Mouse (Mus musculus): Measurements from ENCODE around the gene Smg6. TPM values are rescaled to one million over a fixed set of nuclear protein-coding genes. Genes with fewer than 3 reads are reported as not detected.

Gene Smg6
- polyA plus RNA-seq, 1 experiment from 2014 or later: 10.6 TPM

DNA sequence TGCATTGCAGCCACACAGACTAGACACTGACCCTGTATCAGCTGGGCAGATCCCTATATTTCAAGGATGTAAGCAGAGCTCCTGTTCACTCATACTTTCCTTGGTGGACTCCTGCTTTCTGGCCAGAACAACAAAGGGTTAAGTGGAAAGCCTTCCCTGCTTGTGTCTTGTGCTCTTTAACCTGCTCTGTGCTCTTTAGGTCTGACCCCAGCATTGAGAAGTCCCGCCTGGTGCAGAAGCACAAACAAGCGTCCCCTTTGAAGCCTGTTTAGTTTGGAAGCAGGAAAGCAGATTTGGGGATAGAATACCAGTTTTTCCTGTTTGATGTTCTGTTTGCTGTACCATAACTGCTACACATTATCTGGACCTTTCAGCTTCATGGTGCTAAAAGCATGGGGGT lies 232.3 kb downstream of the Smg6 start:
- H3K9ac ChIP-seq (ENCODE audit: low read length): no peak overlapping the region
- H3K4me2 ChIP-seq (ENCODE audit: low read length): no peak overlapping the region
- H3K4me1 ChIP-seq (ENCODE audit: control insufficient read depth in 2 of 2, insufficient read depth in 2 of 2, low read length in 2 of 2): peaks cover 22 to 33% of the 10 kb centered on the region in 2 experiments
- peaks cover 49% of the 10 kb centered on the region for H3K36me3 ChIP-seq (ENCODE audit: control insufficient read depth, insufficient read depth, low read length)
- WGBS: 66% methylated on average over 2 of the region's 2 CpGs
- no peaks in the 10 kb centered on the region for H3K9me3 ChIP-seq (ENCODE audit: control insufficient read depth, low read length)
- H3K27ac ChIP-seq (replicated peaks in 1 of 2; ENCODE audit: control insufficient read depth in 1 of 2, insufficient read depth in 1 of 2, low read depth in 2 of 2, low read length in 2 of 2): no peak overlapping the region
- ATAC-seq (ENCODE audit: insufficient number of reproducible peaks, insufficient read depth, low FRiP score, low read depth): no peak
- H3K27me3 ChIP-seq (ENCODE audit: control insufficient read depth, insufficient read depth, low read length): no peaks in the 10 kb centered on the region
- H3K4me3 ChIP-seq (ENCODE audit: control insufficient read depth in 1 of 2, insufficient read depth in 1 of 2, low read depth in 1 of 2, low read length in 2 of 2): no peak overlapping the region

- no peak for ATAC-seq (ENCODE audit: insufficient number of reproducible peaks, insufficient read depth, low FRiP score, low read depth)
- H3K9me3 ChIP-seq (ENCODE audit: control insufficient read depth, low read length): no peaks in the 10 kb centered on the region
- no peak overlapping the region for H3K4me2 ChIP-seq (ENCODE audit: low read length)
- no peak overlapping the region for H3K9ac ChIP-seq (ENCODE audit: low read length)
- no peak overlapping the region for H3K27ac ChIP-seq (replicated peaks in 1 of 2; ENCODE audit: control insufficient read depth in 1 of 2, insufficient read depth in 1 of 2, low read depth in 2 of 2, low read length in 2 of 2)
- H3K36me3 ChIP-seq (ENCODE audit: control insufficient read depth, insufficient read depth, low read length): peaks cover 55% of the 10 kb centered on the region
- WGBS: 90% methylated on average over 14 of the region's 14 CpGs
- H3K27me3 ChIP-seq (ENCODE audit: control insufficient read depth, insufficient read depth, low read length): no peaks in the 10 kb centered on the region
- H3K4me1 ChIP-seq (ENCODE audit: control insufficient read depth in 2 of 2, insufficient read depth in 2 of 2, low read length in 2 of 2): peaks cover 20 to 33% of the 10 kb centered on the region in 2 experiments
- H3K4me3 ChIP-seq (ENCODE audit: control insufficient read depth in 1 of 2, insufficient read depth in 1 of 2, low read depth in 1 of 2, low read length in 2 of 2): no peak overlapping the region
These were observed 232.8 kb downstream of the Smg6 start for GRCm38 (mm10) chr11:75158432-75158831.

GRCm38 (mm10) chr11:75159564-75159963 lies 233.9 kb downstream of the Smg6 start:
- Histone ChIP-seq H3K27me3 (ENCODE audit: control insufficient read depth, insufficient read depth, low read length) (no peaks in the 10 kb centered on the region; the same call in none of the 2 replicates), H3K27ac (replicated peaks in 1 of 2; ENCODE audit: control insufficient read depth in 1 of 2, insufficient read depth in 1 of 2, low read depth in 2 of 2, low read length in 2 of 2) (no peak overlapping the region), H3K4me2 (ENCODE audit: low read length) (no peak overlapping the region), H3K36me3 (ENCODE audit: control insufficient read depth, insufficient read depth, low read length) (peaks cover 66% of the 10 kb centered on the region), H3K4me3 (ENCODE audit: control insufficient read depth in 1 of 2, insufficient read depth in 1 of 2, low read depth in 1 of 2, low read length in 2 of 2) (no peak overlapping the region), H3K9ac (ENCODE audit: low read length) (no peak overlapping the region), H3K9me3 (ENCODE audit: control insufficient read depth, low read length) (no peaks in the 10 kb centered on the region), H3K4me1 (ENCODE audit: control insufficient read depth in 2 of 2, insufficient read depth in 2 of 2, low read length in 2 of 2) (peaks cover 18 to 27% of the 10 kb centered on the region in 2 experiments)
- ATAC-seq (ENCODE audit: insufficient number of reproducible peaks, insufficient read depth, low FRiP score, low read depth): no peak
- 57% methylated on average over 2 of the region's 2 CpGs for WGBS

- Histone ChIP-seq H3K9me3 (ENCODE audit: control insufficient read depth, low read length) (no peaks in the 10 kb centered on the region), H3K36me3 (ENCODE audit: control insufficient read depth, insufficient read depth, low read length) (peaks cover 77% of the 10 kb centered on the region), H3K4me1 (ENCODE audit: control insufficient read depth in 2 of 2, insufficient read depth in 2 of 2, low read length in 2 of 2) (peaks cover 18 to 36% of the 10 kb centered on the region in 2 experiments), H3K27me3 (ENCODE audit: control insufficient read depth, insufficient read depth, low read length) (peaks cover 8% of the 10 kb centered on the region), H3K4me3 (ENCODE audit: control insufficient read depth in 1 of 2, insufficient read depth in 1 of 2, low read depth in 1 of 2, low read length in 2 of 2) (no peak overlapping the region), H3K4me2 (ENCODE audit: low read length) (no peak overlapping the region), H3K27ac (replicated peaks in 1 of 2; ENCODE audit: control insufficient read depth in 1 of 2, insufficient read depth in 1 of 2, low read depth in 2 of 2, low read length in 2 of 2) (peak overlapping the region in 1 of 2 experiments; percentile 51; a peak in 2 of 4 replicates), H3K9ac (ENCODE audit: low read length) (no peak overlapping the region)
- ATAC-seq (ENCODE audit: insufficient number of reproducible peaks, insufficient read depth, low FRiP score, low read depth): no peak
- WGBS: 72% methylated on average over 7 of the region's 7 CpGs
These were observed 235.3 kb downstream of the Smg6 start for GRCm38 (mm10) chr11:75160954-75161353.

- Histone ChIP-seq H3K27ac (replicated peaks in 1 of 2; ENCODE audit: control insufficient read depth in 1 of 2, insufficient read depth in 1 of 2, low read depth in 2 of 2, low read length in 2 of 2) (peak overlapping the region; percentile 4 to 51; a peak in 3 of 4 replicates), H3K4me1 (ENCODE audit: control insufficient read depth in 2 of 2, insufficient read depth in 2 of 2, low read length in 2 of 2) (peaks cover 14 to 36% of the 10 kb centered on the region in 2 experiments), H3K4me3 (ENCODE audit: control insufficient read depth in 1 of 2, insufficient read depth in 1 of 2, low read depth in 1 of 2, low read length in 2 of 2) (no peak overlapping the region), H3K9me3 (ENCODE audit: control insufficient read depth, low read length) (no peaks in the 10 kb centered on the region), H3K9ac (ENCODE audit: low read length) (peak overlapping the region; percentile 16), H3K36me3 (ENCODE audit: control insufficient read depth, insufficient read depth, low read length) (peaks cover 82% of the 10 kb centered on the region), H3K4me2 (ENCODE audit: low read length) (0 out of 2 replicates have a peak overlapping the region, but pooled peaks have one; percentile 4), H3K27me3 (ENCODE audit: control insufficient read depth, insufficient read depth, low read length) (peaks cover 14% of the 10 kb centered on the region)
- ATAC-seq (ENCODE audit: insufficient number of reproducible peaks, insufficient read depth, low FRiP score, low read depth): no peak
- 25% methylated on average over 4 of the region's 4 CpGs for WGBS
These were observed 235.9 kb downstream of the Smg6 start for GRCm38 (mm10) chr11:75161417-75162008.

DNA sequence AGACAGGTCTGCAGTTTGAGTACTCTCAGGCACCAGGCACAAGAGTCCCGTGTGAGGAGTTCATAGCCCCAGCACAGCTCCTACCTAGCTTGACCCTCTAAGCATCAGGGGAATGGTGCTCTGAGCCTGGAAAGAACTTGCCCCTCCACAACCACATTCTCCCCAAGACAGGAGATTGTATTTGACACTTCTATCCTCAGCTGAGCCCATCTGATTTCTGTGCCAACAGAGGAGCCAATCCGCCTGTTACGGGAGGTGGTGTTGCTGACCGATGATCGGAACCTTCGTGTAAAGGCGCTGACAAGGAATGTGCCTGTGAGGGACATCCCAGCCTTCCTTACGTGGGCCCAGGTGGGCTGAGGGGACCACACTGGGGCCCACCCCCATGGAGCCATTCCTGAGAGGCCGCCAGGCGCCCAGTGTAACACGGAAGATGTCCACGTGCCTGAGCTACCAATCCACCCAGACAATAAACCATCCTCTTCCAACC lies 237.0 kb downstream of the Smg6 start:
- Histone ChIP-seq H3K4me2 (ENCODE audit: low read length) (peak overlapping the region; percentile 17; the same call in 1 of the 2 replicates), H3K4me1 (ENCODE audit: control insufficient read depth in 2 of 2, insufficient read depth in 2 of 2, low read length in 2 of 2) (peaks cover 9 to 41% of the 10 kb centered on the region in 2 experiments; a peak in 3 of 4 replicates), H3K36me3 (ENCODE audit: control insufficient read depth, insufficient read depth, low read length) (peaks cover 77% of the 10 kb centered on the region), H3K27me3 (ENCODE audit: control insufficient read depth, insufficient read depth, low read length) (peaks cover 21% of the 10 kb centered on the region), H3K9ac (ENCODE audit: low read length) (no peak overlapping the region; the same call in 1 of the 2 replicates), H3K4me3 (ENCODE audit: control insufficient read depth in 1 of 2, insufficient read depth in 1 of 2, low read depth in 1 of 2, low read length in 2 of 2) (no peak overlapping the region), H3K27ac (replicated peaks in 1 of 2; ENCODE audit: control insufficient read depth in 1 of 2, insufficient read depth in 1 of 2, low read depth in 2 of 2, low read length in 2 of 2) (no peak overlapping the region), H3K9me3 (ENCODE audit: control insufficient read depth, low read length) (no peaks in the 10 kb centered on the region)
- whole genome bisulfite sequencing: 82% methylated on average over 12 of the region's 12 CpGs
- no peak for ATAC-seq (ENCODE audit: insufficient number of reproducible peaks, insufficient read depth, low FRiP score, low read depth)

DNA sequence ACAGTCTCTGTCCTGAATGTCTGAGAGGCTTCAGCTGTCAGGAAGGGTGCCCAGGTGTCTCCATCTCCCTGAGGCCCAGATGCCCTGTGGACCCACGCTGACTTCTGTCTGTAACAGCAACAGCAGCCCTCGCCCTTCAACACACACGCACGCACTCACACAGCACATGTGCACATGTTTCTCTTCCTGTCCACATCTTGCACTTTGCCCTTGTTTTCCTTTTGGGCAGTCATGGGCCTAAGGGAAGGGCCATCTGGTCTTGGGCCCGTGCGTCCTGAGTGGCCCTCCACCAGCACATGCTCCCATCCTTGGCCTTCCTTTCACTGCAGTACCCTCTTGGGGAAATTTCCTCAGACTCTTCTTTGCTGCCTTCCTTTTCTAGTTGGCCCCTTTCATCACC lies 237.8 kb downstream of the Smg6 start:
- Histone ChIP-seq H3K9ac (ENCODE audit: low read length) (peak overlapping the region; percentile 81; the same call in 1 of the 2 replicates), H3K9me3 (ENCODE audit: control insufficient read depth, low read length) (no peaks in the 10 kb centered on the region), H3K27me3 (ENCODE audit: control insufficient read depth, insufficient read depth, low read length) (peaks cover 25% of the 10 kb centered on the region), H3K27ac (replicated peaks in 1 of 2; ENCODE audit: control insufficient read depth in 1 of 2, insufficient read depth in 1 of 2, low read depth in 2 of 2, low read length in 2 of 2) (0 out of 4 replicates have a peak overlapping the region, but pooled peaks of 1 of the 2 experiments have one; percentile 22), H3K4me3 (ENCODE audit: control insufficient read depth in 1 of 2, insufficient read depth in 1 of 2, low read depth in 1 of 2, low read length in 2 of 2) (no peak overlapping the region), H3K4me2 (ENCODE audit: low read length) (peak overlapping the region; percentile 98), H3K4me1 (ENCODE audit: control insufficient read depth in 2 of 2, insufficient read depth in 2 of 2, low read length in 2 of 2) (peaks cover 9 to 48% of the 10 kb centered on the region in 2 experiments; a peak in 3 of 4 replicates), H3K36me3 (ENCODE audit: control insufficient read depth, insufficient read depth, low read length) (peaks cover 72% of the 10 kb centered on the region)
- WGBS: 82% methylated on average over 6 of the region's 6 CpGs
- ATAC-seq (ENCODE audit: insufficient number of reproducible peaks, insufficient read depth, low FRiP score, low read depth): no peak

All from heart, embryonic 14.5 days (tissue).